Mouse (Mus musculus): ENCODE measurements around the gene Ifitm5. TPM values are rescaled to one million over a fixed set of nuclear protein-coding genes. Genes with fewer than 3 reads are reported as not detected.

The Ifitm5 gene
- polyA plus RNA-seq (2015; fragmentation: Illumina TruSeq; extraction: RNeasy Lipid Tissue Mini Kit (QIAGEN cat#74804); ENCODE audit: insufficient read depth, low read depth, low replicate concordance), result not detected

DNA sequence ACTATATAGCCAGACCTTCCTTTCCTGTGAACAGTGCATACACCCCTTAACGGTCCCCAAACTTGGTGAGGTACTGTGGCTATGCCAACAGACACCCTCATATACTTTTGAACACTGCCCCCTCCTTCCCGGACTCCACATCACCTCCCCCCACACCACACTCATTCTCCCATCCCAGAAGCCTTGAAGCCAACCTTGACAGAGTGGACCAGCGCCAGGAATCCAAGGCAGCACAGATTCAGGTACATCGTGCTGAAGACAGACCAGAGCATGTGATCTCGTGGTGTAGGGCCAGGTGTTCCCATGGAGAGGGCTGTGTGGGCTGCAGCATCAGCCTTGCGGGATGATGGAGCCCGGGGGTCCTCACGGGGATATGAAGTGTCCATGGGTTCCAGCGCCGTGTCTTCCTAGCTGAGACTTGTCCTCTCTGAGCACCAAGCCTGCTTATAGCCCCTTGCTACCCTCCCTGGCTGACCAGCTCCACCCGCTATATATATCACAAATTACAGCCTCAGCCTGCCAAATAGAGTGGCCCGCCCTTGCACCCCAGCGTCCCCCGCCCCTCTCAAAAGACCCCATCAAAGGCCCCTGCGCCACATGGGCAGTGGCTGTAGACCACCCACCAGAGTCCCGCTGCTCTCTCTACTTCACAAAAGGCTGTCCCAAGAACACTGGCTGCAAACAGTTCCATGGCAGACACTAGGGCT is at the start of gene Ifitm5:
Gene Ifitm5 (minus strand): TSS at position 468 of the 707 bp plus-strand sequence.

GRCm38 (mm10) chr7:140966921-140967320 is 16.8 kb upstream of the Ifitm5 start, which contains the start of gene Ifitm1:
Ifitm1 (plus strand) TSS chr7:140967221.

DNA sequence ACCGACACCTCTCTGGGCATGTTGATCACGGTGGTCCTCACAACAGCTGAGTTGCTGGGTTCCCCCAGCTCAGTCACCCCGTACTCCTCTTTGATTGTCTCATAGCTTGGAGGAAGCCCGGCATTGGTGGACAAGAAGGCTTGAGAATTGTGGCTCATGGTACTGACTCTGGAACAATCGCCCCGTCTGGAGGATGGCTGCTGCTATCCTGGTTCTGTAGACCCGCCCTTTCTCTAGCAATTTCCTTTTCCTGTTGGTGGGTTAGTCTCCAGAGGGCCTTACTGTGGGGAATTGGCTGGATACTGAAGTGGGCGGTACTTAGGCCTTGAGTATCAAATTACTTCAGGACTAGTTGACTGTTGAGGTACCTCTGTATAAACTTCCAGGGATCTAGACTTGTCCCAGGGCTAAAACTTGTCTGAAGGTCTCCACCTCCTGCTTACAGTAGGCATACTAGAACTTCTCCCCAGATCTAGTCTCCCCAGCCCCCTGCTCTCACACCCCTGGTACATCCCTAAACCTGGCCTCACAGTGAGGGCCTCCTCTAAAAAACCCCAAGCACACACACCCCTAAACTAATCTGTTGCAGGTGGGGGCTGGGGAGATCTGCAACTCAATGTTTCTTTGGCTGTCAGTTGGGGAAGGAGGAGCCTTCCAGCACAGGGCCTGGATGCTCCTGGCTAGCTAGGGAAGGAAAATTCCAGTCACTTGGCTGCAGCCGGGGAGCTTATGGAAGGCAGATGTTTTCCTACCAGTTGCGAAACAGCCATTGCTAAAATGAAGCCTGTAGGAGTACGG is 5.9 kb upstream of the Ifitm5 start, which contains the start of the genes Gm45717 and Ifitm2:
Gene Gm45717 (minus strand): TSS at position 180 of the 798 bp plus-strand sequence.
Gene Ifitm2 (minus strand): TSS at position 230 of the 798 bp plus-strand sequence.

GRCm38 (mm10) chr7:140941222-140942051 is 8.7 kb downstream of the Ifitm5 start, which contains the start of gene Pgghg:
Pgghg (plus strand) TSS chr7:140941391.

GRCm38 (mm10) chr7:140920418-140921029 is 29.6 kb downstream of the Ifitm5 start, which contains the start of gene Nlrp6:
Nlrp6 (plus strand) TSS chr7:140920902.

DNA sequence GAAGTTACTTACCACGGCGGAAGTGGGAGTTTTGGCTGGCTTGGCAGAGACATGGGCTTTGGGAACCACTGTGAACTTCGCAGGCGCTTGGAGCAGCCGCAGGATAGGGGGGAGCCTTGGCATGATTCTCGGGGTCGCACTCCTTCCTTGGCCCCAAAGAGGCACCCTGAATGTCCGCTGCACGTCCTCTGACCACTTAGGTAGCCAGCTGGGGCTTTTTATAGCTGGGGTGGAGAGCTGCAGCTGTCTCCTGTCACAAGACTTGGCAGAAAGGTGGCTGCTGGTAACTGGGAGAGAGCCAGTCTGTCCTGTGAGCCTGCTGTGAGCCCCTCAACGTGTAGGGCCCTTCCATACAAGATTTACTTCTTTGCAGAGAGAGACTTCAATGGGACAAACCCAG is 49.9 kb downstream of the Ifitm5 start, which contains the start of gene Cox8b:
Gene Cox8b (minus strand): TSS at position 227 of the 400 bp plus-strand sequence.

Other genes with a start within 250 kb of the Ifitm5 start
- gene Cyp2e1, start 186.6 kb downstream of the Ifitm5 start, polyA plus RNA-seq (2015; fragmentation: Illumina TruSeq; extraction: RNeasy Lipid Tissue Mini Kit (QIAGEN cat#74804); ENCODE audit: insufficient read depth, low read depth, low replicate concordance), result 33.7 TPM
- gene Syce1, start 162.4 kb downstream of the Ifitm5 start, polyA plus RNA-seq (2015; fragmentation: Illumina TruSeq; extraction: RNeasy Lipid Tissue Mini Kit (QIAGEN cat#74804); ENCODE audit: insufficient read depth, low read depth, low replicate concordance), result not detected
- 0.20 TPM for gene Zfp941, start 128.1 kb downstream of the Ifitm5 start, polyA plus RNA-seq (2015; fragmentation: Illumina TruSeq; extraction: RNeasy Lipid Tissue Mini Kit (QIAGEN cat#74804); ENCODE audit: insufficient read depth, low read depth, low replicate concordance)
- 11.2 TPM for gene Urah, start 115.3 kb downstream of the Ifitm5 start, polyA plus RNA-seq (2015; fragmentation: Illumina TruSeq; extraction: RNeasy Lipid Tissue Mini Kit (QIAGEN cat#74804); ENCODE audit: insufficient read depth, low read depth, low replicate concordance)
- gene Scgb1c1, start 104.7 kb downstream of the Ifitm5 start, polyA plus RNA-seq (2015; fragmentation: Illumina TruSeq; extraction: RNeasy Lipid Tissue Mini Kit (QIAGEN cat#74804); ENCODE audit: insufficient read depth, low read depth, low replicate concordance), result not detected
- gene Odf3, start 102.5 kb downstream of the Ifitm5 start, polyA plus RNA-seq (2015; fragmentation: Illumina TruSeq; extraction: RNeasy Lipid Tissue Mini Kit (QIAGEN cat#74804); ENCODE audit: insufficient read depth, low read depth, low replicate concordance), result not detected
- gene Gm45785, start 94.0 kb downstream of the Ifitm5 start, polyA plus RNA-seq (2015; fragmentation: Illumina TruSeq; extraction: RNeasy Lipid Tissue Mini Kit (QIAGEN cat#74804); ENCODE audit: insufficient read depth, low read depth, low replicate concordance), result not detected
- gene Ric8a, start 93.3 kb downstream of the Ifitm5 start, polyA plus RNA-seq (2015; fragmentation: Illumina TruSeq; extraction: RNeasy Lipid Tissue Mini Kit (QIAGEN cat#74804); ENCODE audit: insufficient read depth, low read depth, low replicate concordance), result 22.5 TPM
- gene Bet1l, start 92.7 kb downstream of the Ifitm5 start, polyA plus RNA-seq (2015; fragmentation: Illumina TruSeq; extraction: RNeasy Lipid Tissue Mini Kit (QIAGEN cat#74804); ENCODE audit: insufficient read depth, low read depth, low replicate concordance), result 14.4 TPM
- gene Psmd13, start 68.3 kb downstream of the Ifitm5 start, polyA plus RNA-seq (2015; fragmentation: Illumina TruSeq; extraction: RNeasy Lipid Tissue Mini Kit (QIAGEN cat#74804); ENCODE audit: insufficient read depth, low read depth, low replicate concordance), result 19.9 TPM
- 6.5 TPM for gene Sirt3, start 68.0 kb downstream of the Ifitm5 start, polyA plus RNA-seq (2015; fragmentation: Illumina TruSeq; extraction: RNeasy Lipid Tissue Mini Kit (QIAGEN cat#74804); ENCODE audit: insufficient read depth, low read depth, low replicate concordance)
- 7.3 TPM for gene Cox8b, start 49.8 kb downstream of the Ifitm5 start, polyA plus RNA-seq (2015; fragmentation: Illumina TruSeq; extraction: RNeasy Lipid Tissue Mini Kit (QIAGEN cat#74804); ENCODE audit: insufficient read depth, low read depth, low replicate concordance)
- not detected for gene Nlrp6, start 29.4 kb downstream of the Ifitm5 start, polyA plus RNA-seq (2015; fragmentation: Illumina TruSeq; extraction: RNeasy Lipid Tissue Mini Kit (QIAGEN cat#74804); ENCODE audit: insufficient read depth, low read depth, low replicate concordance)
- 7.4 TPM for gene Pgghg, start 8.9 kb downstream of the Ifitm5 start, polyA plus RNA-seq (2015; fragmentation: Illumina TruSeq; extraction: RNeasy Lipid Tissue Mini Kit (QIAGEN cat#74804); ENCODE audit: insufficient read depth, low read depth, low replicate concordance)
- gene Gm45717, start 5.6 kb upstream of the Ifitm5 start, polyA plus RNA-seq (2015; fragmentation: Illumina TruSeq; extraction: RNeasy Lipid Tissue Mini Kit (QIAGEN cat#74804); ENCODE audit: insufficient read depth, low read depth, low replicate concordance), result not detected
- gene Ifitm2, start 5.7 kb upstream of the Ifitm5 start, polyA plus RNA-seq (2015; fragmentation: Illumina TruSeq; extraction: RNeasy Lipid Tissue Mini Kit (QIAGEN cat#74804); ENCODE audit: insufficient read depth, low read depth, low replicate concordance), result 171 TPM
- 20.5 TPM for gene Ifitm1, start 16.9 kb upstream of the Ifitm5 start, polyA plus RNA-seq (2015; fragmentation: Illumina TruSeq; extraction: RNeasy Lipid Tissue Mini Kit (QIAGEN cat#74804); ENCODE audit: insufficient read depth, low read depth, low replicate concordance)
- gene Ifitm3, start 60.5 kb upstream of the Ifitm5 start, polyA plus RNA-seq (2015; fragmentation: Illumina TruSeq; extraction: RNeasy Lipid Tissue Mini Kit (QIAGEN cat#74804); ENCODE audit: insufficient read depth, low read depth, low replicate concordance), result 188 TPM
- gene Ifitm6, start 67.6 kb upstream of the Ifitm5 start, polyA plus RNA-seq (2015; fragmentation: Illumina TruSeq; extraction: RNeasy Lipid Tissue Mini Kit (QIAGEN cat#74804); ENCODE audit: insufficient read depth, low read depth, low replicate concordance), result not detected
- not detected for gene Gm17387, start 78.8 kb upstream of the Ifitm5 start, polyA plus RNA-seq (2015; fragmentation: Illumina TruSeq; extraction: RNeasy Lipid Tissue Mini Kit (QIAGEN cat#74804); ENCODE audit: insufficient read depth, low read depth, low replicate concordance)
- gene B4galnt4, start 110.8 kb upstream of the Ifitm5 start, polyA plus RNA-seq (2015; fragmentation: Illumina TruSeq; extraction: RNeasy Lipid Tissue Mini Kit (QIAGEN cat#74804); ENCODE audit: insufficient read depth, low read depth, low replicate concordance), result 0.26 TPM
- 12.4 TPM for gene Pkp3, start 127.9 kb upstream of the Ifitm5 start, polyA plus RNA-seq (2015; fragmentation: Illumina TruSeq; extraction: RNeasy Lipid Tissue Mini Kit (QIAGEN cat#74804); ENCODE audit: insufficient read depth, low read depth, low replicate concordance)
- gene Sigirr, start 150.3 kb upstream of the Ifitm5 start, polyA plus RNA-seq (2015; fragmentation: Illumina TruSeq; extraction: RNeasy Lipid Tissue Mini Kit (QIAGEN cat#74804); ENCODE audit: insufficient read depth, low read depth, low replicate concordance), result 8.7 TPM
- gene Ano9, start 167.5 kb upstream of the Ifitm5 start, polyA plus RNA-seq (2015; fragmentation: Illumina TruSeq; extraction: RNeasy Lipid Tissue Mini Kit (QIAGEN cat#74804); ENCODE audit: insufficient read depth, low read depth, low replicate concordance), result 0.35 TPM
- gene Ptdss2, start 172.1 kb upstream of the Ifitm5 start, polyA plus RNA-seq (2015; fragmentation: Illumina TruSeq; extraction: RNeasy Lipid Tissue Mini Kit (QIAGEN cat#74804); ENCODE audit: insufficient read depth, low read depth, low replicate concordance), result 4.1 TPM
- 56.7 TPM for gene Rnh1, start 222.6 kb upstream of the Ifitm5 start, polyA plus RNA-seq (2015; fragmentation: Illumina TruSeq; extraction: RNeasy Lipid Tissue Mini Kit (QIAGEN cat#74804); ENCODE audit: insufficient read depth, low read depth, low replicate concordance)
- gene Hras, start 243.7 kb upstream of the Ifitm5 start, polyA plus RNA-seq (2015; fragmentation: Illumina TruSeq; extraction: RNeasy Lipid Tissue Mini Kit (QIAGEN cat#74804); ENCODE audit: insufficient read depth, low read depth, low replicate concordance), result 22.7 TPM
- gene Lrrc56, start 243.9 kb upstream of the Ifitm5 start, polyA plus RNA-seq (2015; fragmentation: Illumina TruSeq; extraction: RNeasy Lipid Tissue Mini Kit (QIAGEN cat#74804); ENCODE audit: insufficient read depth, low read depth, low replicate concordance), result 1.4 TPM

Measured in pancreas, adult 10 weeks (tissue).